In genomic region chr17:35782398-35782797, GRCm38 (mm10) we compare ENCODE assay signal across 9 mouse cellular contexts. TPM values are rescaled to one million over a fixed set of nuclear protein-coding genes. Genes with fewer than 3 reads are reported as not detected.
A peak's percentile ranks its signal among the peaks of the same experiment; 100 is the strongest.
DNase-seq lines count a peak whose midpoint lies in the region; ATAC-seq and TF ChIP-seq lines count a peak whose summit lies in the region.
"Had no signal": no experiment of that assay in that cellular context is flagged by ENCODE, and none has a peak within 500 bp of the region (broad histone marks: within the 10 kb centered on the region; RNA-seq: fewer than 3 reads in every experiment).

No protein-coding gene starts in this region.

- peaks cover 6% of the 10 kb centered on the region for H3K4me1 ChIP-seq in heart, adult 2 months (ENCODE audit: control insufficient read depth, insufficient read depth, low read length)
- H3K4me1 ChIP-seq in small intestine, adult 2 months (ENCODE audit: control insufficient read depth, insufficient read depth, insufficient read length, low read length) = peaks cover 2% of the 10 kb centered on the region; the same call in 1 of the 2 replicates

- H3K36me3 ChIP-seq in heart, adult 2 months (ENCODE audit: control insufficient read depth, insufficient read depth, low read length) = peaks cover 2% of the 10 kb centered on the region; the same call in 1 of the 2 replicates
- H3K36me3 ChIP-seq in small intestine, adult 2 months (ENCODE audit: control insufficient read depth, insufficient read depth, low read length) = no peaks in the 10 kb centered on the region

- H3K79me2 ChIP-seq in heart, adult 2 months (replicated peaks; ENCODE audit: control insufficient read depth, insufficient read depth, low read length) = no peaks in the 10 kb centered on the region

- no peak for DNase-seq in heart, adult 2 months
- DNase-seq in heart, postnatal 36 days = no peak
- peak; percentile 34 for DNase-seq in lung, postnatal 10 days
- DNase-seq in lung, adult 18-20 months = no peak
- DNase-seq in brain, embryonic 14.5 days (ENCODE audit: low read depth) = peak; percentile 21
- DNase-seq in urinary bladder, postnatal 10 days (ENCODE audit: low spot score) = no peak

- intact Hi-C loops in heart, adult 2 months (cut with DNase I) = no loop called here
- intact Hi-C loops in heart, postnatal 36 days (cut with DNase I) = no loop called here

- no peak overlapping the region for H3K9ac ChIP-seq in heart, adult 2 months (ENCODE audit: low read depth, low read length)

- H3K27me3 ChIP-seq in heart, adult 2 months (ENCODE audit: control insufficient read depth, insufficient read depth, low read length) = no peaks in the 10 kb centered on the region
- no peaks in the 10 kb centered on the region for H3K27me3 ChIP-seq in small intestine, adult 2 months (ENCODE audit: control insufficient read depth, insufficient read depth, low read length)

- no peak for TF ChIP-seq POLR2A in heart, adult 2 months (IDR thresholded peaks at IDR 0.05; ENCODE audit: insufficient read depth, low read depth, low read length)
- no peak for TF ChIP-seq POLR2A in brain, embryonic 14.5 days (IDR thresholded peaks at IDR 0.05; ENCODE audit: borderline replicate concordance, extremely low read depth, insufficient read depth, insufficient read length, poor library complexity, severe bottlenecking)
- TF ChIP-seq POLR2A in small intestine, adult 2 months (IDR thresholded peaks at IDR 0.05; ENCODE audit: low read depth, low read length) = no peak

- ATAC-seq in frontal cortex, adult (ENCODE audit: low TSS enrichment) = no peak
- ATAC-seq: inflammation-experienced regulatory T-cells, adult 6 months had no signal

- 76% methylated on average over 2 of the region's 2 CpGs for WGBS in heart, adult 2 months
- 85% methylated on average over 2 of the region's 2 CpGs for WGBS in small intestine, adult 2 months

- peak; percentile 69 for TF ChIP-seq CTCF in heart, adult 2 months (IDR thresholded peaks at IDR 0.05)
- TF ChIP-seq CTCF in brain, embryonic 14.5 days (IDR thresholded peaks at IDR 0.05; ENCODE audit: borderline replicate concordance, extremely low read depth, insufficient read depth, insufficient read length) = peak; percentile 37; the same call in 1 of the 2 replicates
- TF ChIP-seq CTCF in small intestine, adult 2 months (IDR thresholded peaks at IDR 0.05; ENCODE audit: extremely low read depth, insufficient read length, insufficient replicate concordance, low read depth, low read length) = peak; percentile 48; the same call in 1 of the 2 replicates

- no peak overlapping the region for H3K4me3 ChIP-seq in heart, adult 2 months
- no peak overlapping the region for H3K4me3 ChIP-seq in small intestine, adult 2 months (ENCODE audit: low read depth, low read length)

- TF ChIP-seq EP300 in heart, adult 2 months (IDR thresholded peaks at IDR 0.05; ENCODE audit: insufficient read depth, low read depth, low read length) = no peak

- H3K27ac ChIP-seq in heart, adult 2 months = no peak overlapping the region
- H3K27ac ChIP-seq in small intestine, adult 2 months (ENCODE audit: insufficient read depth, low read depth, low read length) = no peak overlapping the region

RNA-seq across cellular contexts. Expression of gene Ier3, which starts 39.1 kb away (rescaled TPM):
- 10 to 100 TPM; 15.6 to 37.0 TPM for total RNA-seq in heart, adult 2 months (2021)
- 30.9 and 33.1 TPM in 2 replicates for polyA plus RNA-seq in heart, adult 2 months (2012; rRNA removed)
- 10 to 100 TPM; 26.8 to 43.0 TPM for total RNA-seq in heart, postnatal 36 days (2021)
- 4.8 and 5.1 TPM in 2 replicates for polyA plus RNA-seq in brain, embryonic 14.5 days (2012; rRNA removed)
- 6.1 and 8.6 TPM in 2 replicates for polyA plus RNA-seq in small intestine, adult 2 months (2012; rRNA removed)

RNA-seq across cellular contexts. Expression of gene Flot1, which starts 40.6 kb away (rescaled TPM):
- 100 to 1,000 TPM; 133 to 148 TPM for total RNA-seq in heart, adult 2 months (2021)
- 138 and 144 TPM in 2 replicates for polyA plus RNA-seq in heart, adult 2 months (2012; rRNA removed)
- 100 to 1,000 TPM; 154 to 159 TPM for total RNA-seq in heart, postnatal 36 days (2021)
- 87.1 and 101 TPM in 2 replicates for polyA plus RNA-seq in brain, embryonic 14.5 days (2012; rRNA removed)
- polyA plus RNA-seq in small intestine, adult 2 months (2012; rRNA removed) = 33.4 and 53.2 TPM in 2 replicates

RNA-seq across cellular contexts. Expression of gene Tubb5, which starts 55.7 kb away (rescaled TPM):
- 10 to 100 TPM; 83.0 to 90.1 TPM for total RNA-seq in heart, adult 2 months (2021)
- polyA plus RNA-seq in heart, adult 2 months (2012; rRNA removed) = 108 and 134 TPM in 2 replicates
- 10 to 100 TPM; 87.6 to 91.6 TPM for total RNA-seq in heart, postnatal 36 days (2021)
- polyA plus RNA-seq in brain, embryonic 14.5 days (2012; rRNA removed) = 3,347 and 3,555 TPM in 2 replicates
- polyA plus RNA-seq in small intestine, adult 2 months (2012; rRNA removed) = 82.8 and 157 TPM in 2 replicates

RNA-seq across cellular contexts. Expression of gene Mdc1, which starts 58.9 kb away (rescaled TPM):
- 10 to 100 TPM; 13.2 to 13.3 TPM for total RNA-seq in heart, adult 2 months (2021)
- polyA plus RNA-seq in heart, adult 2 months (2012; rRNA removed) = 4.2 and 8.3 TPM in 2 replicates
- total RNA-seq in heart, postnatal 36 days (2021) = 10 to 100 TPM; 12.2 to 14.2 TPM
- polyA plus RNA-seq in brain, embryonic 14.5 days (2012; rRNA removed) = 18.8 and 23.7 TPM in 2 replicates
- 1.7 and 3.2 TPM in 2 replicates for polyA plus RNA-seq in small intestine, adult 2 months (2012; rRNA removed)

Comparison
In these comparisons a context has a peak if more than half of its experiments do, and no peak if none do; other contexts are left out.
1. DNase-seq: peak in lung, postnatal 10 days (single experiment) and brain, embryonic 14.5 days (single experiment); none in heart, adult 2 months (0 of 2), heart, postnatal 36 days (0 of 2), lung, adult 18-20 months (0 of 2) and urinary bladder, postnatal 10 days (single experiment).
2. RNA of gene Tubb5, which starts 55.7 kb away (polyA plus RNA-seq): 3,347 to 3,555 TPM in brain, embryonic 14.5 days; 82.8 to 157 TPM in small intestine, adult 2 months and 108 to 134 TPM in heart, adult 2 months; every median in the first group is over 10 times any median in the second.
3. Peak in every context shown above with its lines, with median percentiles within 50 percentile points of each other: CTCF ChIP-seq.